Comparison of ENCODE assay signal across 8 mouse cellular contexts in genomic region chr3:121884328-121885248, GRCm38 (mm10).
DNase-seq lines count a peak whose midpoint lies in the region; ATAC-seq and TF ChIP-seq lines count a peak whose summit lies in the region.

No protein-coding gene starts in this region.

- peak; percentile 79 for DNase-seq in T-cell, adult 2 months (ENCODE audit: low spot score)
- DNase-seq in cerebellum, postnatal 36 days: peak; percentile 86 to 96
- DNase-seq in gastrocnemius, adult 2 months: peak; percentile 88
- peak; percentile 97 for DNase-seq in hindbrain, postnatal 0 days (ENCODE audit: low spot score)
- DNase-seq in left cerebral cortex, adult 18-20 months (ENCODE audit: low spot score in 2 of 2): peak; percentile 85 to 92
- DNase-seq in right cerebral cortex, adult 2 months (ENCODE audit: low spot score in 2 of 2): peak; percentile 95 to 96
- peak; percentile 90 for DNase-seq in urinary bladder, postnatal 14 days (ENCODE audit: low spot score)

- intact Hi-C loops in gastrocnemius, adult 2 months (cut with DNase I): loop anchor here (1.0 to 5.0 kb wide), 2 partner anchors 83 to 256 kb away; no protein-coding TSS in a partner anchor

- no peaks in the 10 kb centered on the region for H3K9me3 ChIP-seq in hindbrain, postnatal 0 days (ENCODE audit: low read length)
- no peaks in the 10 kb centered on the region for H3K9me3 ChIP-seq in megakaryocyte, embryonic 14.5 days

- H3K4me2 ChIP-seq in hindbrain, postnatal 0 days (ENCODE audit: low read depth, low read length): peak overlapping the region; percentile 39

- ATAC-seq in hindbrain, postnatal 0 days: peak; percentile 69

- no peak; the same call in 1 of the 2 replicates for TF ChIP-seq CTCF in gastrocnemius, adult 2 months (IDR thresholded peaks at IDR 0.05)
- peak; percentile 95 for TF ChIP-seq CTCF in hindbrain, postnatal 0 days (IDR thresholded peaks at IDR 0.05; ENCODE audit: low read depth)

- no peaks in the 10 kb centered on the region for H3K27me3 ChIP-seq in hindbrain, postnatal 0 days (ENCODE audit: insufficient read depth, low read length)
- peaks cover 14% of the 10 kb centered on the region for H3K27me3 ChIP-seq in megakaryocyte, embryonic 14.5 days (replicated peaks)

- no peak overlapping the region for H3K9ac ChIP-seq in hindbrain, postnatal 0 days (replicated peaks; ENCODE audit: low read length)

- no peaks in the 10 kb centered on the region for H3K4me1 ChIP-seq in hindbrain, postnatal 0 days (ENCODE audit: insufficient read depth, low read length)
- H3K4me1 ChIP-seq in megakaryocyte, embryonic 14.5 days: peaks cover 32% of the 10 kb centered on the region

- H3K36me3 ChIP-seq in hindbrain, postnatal 0 days (ENCODE audit: insufficient read depth, low read length): no peaks in the 10 kb centered on the region
- no peaks in the 10 kb centered on the region for H3K36me3 ChIP-seq in megakaryocyte, embryonic 14.5 days (replicated peaks; ENCODE audit: low read length)

- H3K27ac ChIP-seq in gastrocnemius, adult 2 months: peak overlapping the region; percentile 81
- no peak overlapping the region for H3K27ac ChIP-seq in hindbrain, postnatal 0 days

- WGBS in hindbrain, postnatal 0 days: 19% methylated on average over 18 of the region's 18 CpGs

- H3K4me3 ChIP-seq in gastrocnemius, adult 2 months: peak overlapping the region; percentile 44; the same call in 1 of the 2 replicates
- H3K4me3 ChIP-seq in hindbrain, postnatal 0 days (ENCODE audit: low read length): no peak overlapping the region
- peak overlapping the region; percentile 54 for H3K4me3 ChIP-seq in megakaryocyte, embryonic 14.5 days (replicated peaks)
